Mouse (Mus musculus): ENCODE results near the gene Trim9.

DNA sequence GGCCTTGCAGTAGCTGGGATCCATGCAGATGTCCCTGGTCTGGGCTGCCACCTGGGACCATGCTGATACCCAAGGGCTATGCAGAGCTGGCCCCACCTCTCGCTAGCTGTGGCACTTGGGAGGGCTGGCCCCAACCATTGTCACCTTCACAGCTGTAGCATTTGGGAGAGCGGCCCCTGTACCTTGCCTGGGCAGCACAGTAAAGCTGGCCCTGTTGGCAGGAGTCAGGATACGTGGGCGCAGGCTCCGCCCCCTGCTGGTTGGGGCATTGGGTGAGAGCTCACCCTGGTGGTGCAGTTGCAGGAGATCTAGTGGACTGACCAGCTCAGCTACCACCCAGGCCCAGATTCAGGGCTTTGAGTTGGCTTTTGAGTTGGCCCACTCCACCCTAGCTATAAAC, 12.9 kb upstream of the Trim9 start:
- TF ChIP-seq CTCF (IDR thresholded peaks at IDR 0.05; ENCODE audit: low read depth) (peak; percentile 46), EP300 (optimal IDR thresholded peaks at IDR 0.05) (no peak)

All from stomach, postnatal 0 days (tissue).